Mouse (Mus musculus) gastrocnemius, adult 2 months (tissue): ENCODE data around the gene Mlst8. TPM values are rescaled to one million over a fixed set of nuclear protein-coding genes. Genes with fewer than 3 reads are reported as not detected.
"Not testable (repeated sequence)": the region's sequence is repeated elsewhere in the genome, so short reads cannot be mapped to it uniquely, and the experiment has no call there.

Experiments used
- DNase-seq: peaks from one replicate; pipeline ENCODE4 v3.0.0; 2022
- H3K27ac ChIP-seq: fragments of 200-600 bp; 2 replicates; pipeline ENCODE4 v1.8.1; 2022; ENCODE audit warnings: mild to moderate bottlenecking
- H3K4me3 ChIP-seq: fragments of 200-600 bp; 2 replicates; pipeline ENCODE4 v1.8.1; 2022; ENCODE audit warnings: mild to moderate bottlenecking, moderate library complexity
- CTCF ChIP-seq: fragments of 200-600 bp; IDR thresholded peaks from 2 replicates; pipeline ENCODE4 v1.8.1; 2022; ENCODE audit warnings: antibody characterized with exemption, mild to moderate bottlenecking, moderate library complexity
- intact Hi-C: fragments of 180-260 bp; cut with DNase I; formaldehyde crosslinking; loops from one replicate; pipeline ENCODE4 v1.15.1; 2025
- total RNA-seq, 2 experiments: library from RNA; stranded (reverse); gene quantifications; 2 replicates each; pipeline ENCODE4 v1.2.3; 2021

Mlst8 gene
- total RNA-seq, 2 experiments from 2014 or later = 12.1 to 14.8 TPM

GRCm38 (mm10) chr17:24473612-24474275, 5.1 kb downstream of the Mlst8 start, which contains the start of gene Bricd5:
Bricd5 (plus strand) TSS chr17:24473884.
- Histone ChIP-seq H3K4me3 (peak within 1 kb of the TSS; percentile 91), H3K27ac (peak within 1 kb of the TSS; percentile 95)
- no peak for TF ChIP-seq CTCF
- no peak for DNase-seq
- intact Hi-C loops = no loop called here

GRCm38 (mm10) chr17:24472512-24472911, 6.4 kb downstream of the Mlst8 start:
- no peak for TF ChIP-seq CTCF
- peak overlapping the region; percentile 95 for H3K27ac ChIP-seq
- DNase-seq = peak; percentile 86
- H3K4me3 ChIP-seq = peak overlapping the region; percentile 91
- intact Hi-C loops = no loop called here

GRCm38 (mm10) chr17:24470701-24471527, 8.0 kb downstream of the Mlst8 start:
- intact Hi-C loops = loop anchor here (2.0 kb wide), 1 partner anchor 16 kb away; no protein-coding TSS in a partner anchor
- peak overlapping the region; percentile 95 for H3K27ac ChIP-seq
- DNase-seq = peak; percentile 69
- peak overlapping the region; percentile 91 for H3K4me3 ChIP-seq
- TF ChIP-seq CTCF = no peak

- no peak for TF ChIP-seq CTCF
- H3K27ac ChIP-seq = peak within 1 kb of the TSS; percentile 95
- H3K4me3 ChIP-seq = peak within 1 kb of the TSS; percentile 91
- intact Hi-C loops = loop anchor here (2.0 kb wide), 1 partner anchor 15 kb away; no protein-coding TSS in a partner anchor
- DNase-seq = peak; percentile 99
These were observed 8.8 kb downstream of the Mlst8 start, which contains the start of the genes E4f1 and Pgp for GRCm38 (mm10) chr17:24469910-24470602. E4f1 (minus strand) TSS chr17:24470313. Pgp (plus strand) TSS chr17:24470392.

- no peak for TF ChIP-seq CTCF
- no peak for DNase-seq
- intact Hi-C loops = no loop called here
These were observed 9.5 kb downstream of the Mlst8 start for GRCm38 (mm10) chr17:24469336-24469909.

GRCm38 (mm10) chr17:24468636-24469246, 10.1 kb downstream of the Mlst8 start:
- intact Hi-C loops = no loop called here
- no peak for TF ChIP-seq CTCF
- no peak overlapping the region for H3K4me3 ChIP-seq

More at GRCm38 (mm10) chr17:24469336-24469909, 9.5 kb downstream of the Mlst8 start:
- Histone ChIP-seq H3K4me3 (peak overlapping the region; percentile 91), H3K27ac (peak overlapping the region; percentile 95)

GRCm38 (mm10) chr17:24463374-24464133, 15.3 kb downstream of the Mlst8 start:
- no peak for TF ChIP-seq CTCF
- no peak for DNase-seq
- H3K27ac ChIP-seq = no peak overlapping the region
- intact Hi-C loops = no loop called here
- H3K4me3 ChIP-seq = no peak overlapping the region

More at GRCm38 (mm10) chr17:24468636-24469246, 10.1 kb downstream of the Mlst8 start:
- no peak overlapping the region for H3K27ac ChIP-seq
- DNase-seq = no peak

GRCm38 (mm10) chr17:24462932-24463331, 15.9 kb downstream of the Mlst8 start:
- H3K27ac ChIP-seq = no peak overlapping the region

GRCm38 (mm10) chr17:24461580-24461979, 17.3 kb downstream of the Mlst8 start:
- Histone ChIP-seq H3K27ac (no peak overlapping the region), H3K4me3 (no peak overlapping the region)
- intact Hi-C loops = no loop called here
- DNase-seq = no peak
- peak; percentile 56 for TF ChIP-seq CTCF

More at GRCm38 (mm10) chr17:24462932-24463331, 15.9 kb downstream of the Mlst8 start:
- no peak for DNase-seq
- intact Hi-C loops = no loop called here
- H3K4me3 ChIP-seq = no peak overlapping the region
- TF ChIP-seq CTCF = no peak

GRCm38 (mm10) chr17:24455523-24456206, 23.2 kb downstream of the Mlst8 start:
- intact Hi-C loops = loop anchor here (2.0 kb wide), 1 partner anchor 15 kb away; the partner anchor contains the start of genes E4f1 and Pgp
- DNase-seq = not testable (repeated sequence)

More at GRCm38 (mm10) chr17:24455523-24456206, 23.2 kb downstream of the Mlst8 start:
- peak overlapping the region; percentile 90 for H3K4me3 ChIP-seq
- peak overlapping the region; percentile 95 for H3K27ac ChIP-seq
